Mouse (Mus musculus): Measurements from ENCODE around the gene Pou2f3.

- TF ChIP-seq CTCF (IDR thresholded peaks at IDR 0.05; ENCODE audit: borderline replicate concordance, control insufficient read depth, extremely low read depth, insufficient read depth, low read length, poor library complexity): no peak
- TF ChIP-seq POLR2A (IDR thresholded peaks at IDR 0.05; ENCODE audit: control insufficient read depth, extremely low read depth, insufficient read depth, low read length, poor library complexity): no peak
Observed at GRCm38 (mm10) chr9:43083441-43084055, 126.6 kb downstream of the Pou2f3 start.

Data from thymus, adult 2 months (tissue).